Mouse (Mus musculus) cerebellum, adult (tissue): ENCODE data around the gene Hcn2.
"Not testable (repeated sequence)": the region's sequence is repeated elsewhere in the genome, so short reads cannot be mapped to it uniquely, and the experiment has no call there.

Experiments
- ATAC-seq: cut with Nextera tagmentation; 2 replicates; pipeline ENCODE4 v1.9.2; 2017; ENCODE audit warnings: mild to moderate bottlenecking, moderate library complexity, mixed read lengths; ENCODE audit not compliant: insufficient number of reproducible peaks, low FRiP score, low TSS enrichment

The Hcn2 gene

DNA sequence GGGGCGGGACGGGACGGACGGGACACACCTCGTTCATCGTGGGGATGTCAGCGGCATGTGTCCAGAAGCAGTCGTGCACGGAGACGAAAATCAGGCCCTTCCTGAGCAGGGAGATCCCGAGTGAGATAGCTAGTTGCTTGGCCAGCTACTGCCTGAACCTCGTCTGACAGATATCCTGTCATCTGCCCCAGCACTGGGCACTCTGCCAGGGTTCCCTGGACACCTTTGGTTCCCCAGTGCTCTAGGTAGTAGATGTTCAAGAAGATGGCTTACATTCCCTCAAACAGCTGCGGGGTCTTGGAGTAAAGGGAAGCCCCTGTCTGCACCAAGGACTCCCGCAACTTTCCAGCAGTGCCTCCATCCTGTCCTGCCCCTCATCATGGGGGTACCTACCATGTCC, 20.3 kb downstream of the Hcn2 start:
- no peak for ATAC-seq

DNA sequence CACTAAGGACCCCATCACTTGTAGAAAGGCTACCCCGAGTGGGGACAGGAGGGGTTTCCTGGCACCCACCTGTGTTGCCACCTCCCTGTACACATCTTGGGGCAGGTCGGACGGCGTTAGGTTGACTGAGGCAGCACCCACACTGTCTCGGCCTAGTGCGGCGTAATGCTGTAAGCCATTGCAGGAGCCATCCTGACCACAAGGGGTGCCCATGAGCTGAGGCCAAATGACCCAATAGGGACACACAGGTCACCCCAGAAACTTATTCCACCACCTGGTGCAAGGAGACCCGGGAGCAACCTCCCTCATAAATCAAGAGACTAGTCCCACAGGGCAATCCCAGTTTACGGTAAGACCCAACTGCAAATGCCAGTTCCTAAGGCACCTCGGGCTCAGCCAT, 21.8 kb downstream of the Hcn2 start:
- no peak for ATAC-seq

- ATAC-seq = no peak
These were observed 22.8 kb downstream of the Hcn2 start for GRCm38 (mm10) chr10:79739234-79739633.

DNA sequence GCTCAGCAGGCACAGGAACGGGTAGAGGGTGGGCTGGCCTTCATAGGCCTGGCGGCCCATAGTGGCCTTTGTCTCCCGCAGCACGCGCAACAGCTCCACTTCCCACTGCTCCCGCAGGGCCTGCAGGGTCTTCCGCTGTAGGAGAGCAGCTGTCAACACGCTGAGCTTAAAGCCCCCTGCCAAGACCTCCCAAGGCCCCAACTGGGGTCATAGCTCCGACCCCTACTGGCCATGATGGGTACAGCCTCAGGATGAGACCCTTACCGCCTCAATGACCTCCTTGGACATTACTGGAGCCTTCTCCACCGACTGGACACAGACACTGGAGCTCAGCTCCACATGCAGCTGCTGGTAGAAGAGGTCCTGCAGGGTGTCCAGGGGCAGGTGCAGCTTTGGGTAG, 24.4 kb downstream of the Hcn2 start:
- no peak for ATAC-seq

DNA sequence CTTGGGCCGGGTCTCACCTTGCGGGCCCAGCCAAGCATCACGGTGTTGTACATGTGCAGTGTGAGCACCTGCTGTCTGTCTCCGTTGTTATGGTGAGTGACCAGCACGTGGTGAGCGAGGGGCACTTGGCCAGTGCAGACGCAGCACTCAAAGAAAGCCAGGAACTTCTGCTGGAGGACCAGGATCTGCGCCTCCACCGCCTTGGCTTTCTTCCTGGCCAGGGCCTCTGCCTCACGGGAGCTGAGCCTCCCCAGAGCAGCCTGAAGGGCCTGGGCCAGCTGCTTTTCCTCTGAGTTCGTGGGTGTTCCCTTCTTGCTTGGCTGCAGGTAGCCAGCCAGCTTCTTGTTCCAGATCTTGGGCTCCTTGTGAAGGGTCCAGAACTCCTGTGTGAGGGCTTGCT, 26.7 kb downstream of the Hcn2 start:
- no peak for ATAC-seq

DNA sequence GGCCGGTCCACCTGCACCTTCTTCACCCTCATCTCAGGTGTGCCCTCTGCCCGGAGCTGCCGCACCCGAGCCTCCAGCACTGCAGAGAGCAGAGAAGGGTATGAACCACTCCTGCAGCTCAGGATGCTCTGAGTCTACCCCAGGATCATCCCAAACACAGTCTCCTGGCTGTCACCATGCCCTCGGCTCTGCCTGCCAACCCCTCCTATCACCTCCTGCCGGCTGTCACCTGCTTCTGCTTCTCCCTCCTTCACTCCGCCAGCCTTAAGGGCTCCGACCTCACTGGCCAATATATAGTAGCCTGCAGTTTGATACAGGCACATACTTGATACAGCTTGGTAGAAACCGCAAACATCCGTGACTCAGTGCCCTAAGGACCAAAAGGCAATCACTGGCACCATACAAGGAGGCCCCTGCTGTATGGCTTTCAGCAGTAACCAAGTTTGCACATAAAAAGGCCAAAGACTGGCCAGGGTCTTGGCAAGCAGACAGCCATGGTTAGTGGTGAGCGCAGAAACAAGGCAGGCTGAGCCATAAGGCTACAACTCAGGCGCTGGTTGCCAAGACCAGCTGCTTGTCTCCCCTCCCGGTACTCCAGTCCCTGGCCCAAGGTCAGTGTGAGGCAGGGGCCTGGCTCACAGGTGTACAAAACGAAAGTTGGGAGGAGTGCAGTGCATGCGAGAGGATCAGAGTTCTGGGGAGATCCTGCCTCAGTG, 27.4 kb downstream of the Hcn2 start:
- peak; percentile 47 for ATAC-seq

DNA sequence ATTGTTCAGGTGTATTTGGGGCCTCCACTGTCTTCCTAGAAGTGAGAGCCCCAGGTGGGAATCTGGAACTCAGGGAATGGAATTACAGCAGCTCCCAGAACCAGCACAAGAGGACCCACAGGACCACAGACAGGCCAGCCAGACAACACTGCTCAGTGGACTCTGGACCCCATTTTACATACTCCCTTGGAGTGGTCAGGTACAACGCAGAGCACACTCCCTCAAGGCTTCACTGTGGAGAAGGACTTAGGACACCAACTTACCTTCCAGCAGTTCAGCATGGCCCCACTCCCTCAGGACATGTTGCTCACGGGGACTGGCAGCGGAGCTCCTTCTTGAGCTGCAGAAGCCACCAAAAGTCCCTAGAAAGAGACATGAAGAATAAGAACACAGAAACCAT, 29.0 kb downstream of the Hcn2 start:
- no peak for ATAC-seq

GRCm38 (mm10) chr10:79745898-79746773, 29.7 kb downstream of the Hcn2 start, which contains the start of gene Polrmt:
Polrmt (minus strand) TSS chr10:79746581.
- peak; percentile 95 for ATAC-seq

DNA sequence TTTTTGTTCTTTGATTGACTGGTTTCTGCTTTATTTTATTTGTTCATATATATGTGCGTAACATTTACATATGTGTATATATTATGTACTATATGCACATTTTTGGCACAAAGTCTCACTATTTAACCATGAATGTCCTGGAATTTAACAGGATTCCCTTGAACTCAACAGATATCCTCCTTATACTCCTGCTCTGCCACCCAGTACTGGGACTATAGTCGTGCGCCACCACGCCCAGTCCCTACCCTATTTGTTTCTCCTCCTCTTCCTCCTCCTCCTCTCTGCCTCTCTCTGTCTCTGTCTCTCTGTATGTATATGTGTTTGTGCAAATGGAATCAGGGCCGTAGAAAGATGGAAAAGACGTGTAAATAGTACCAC, 30.3 kb downstream of the Hcn2 start:
- no peak for ATAC-seq

DNA sequence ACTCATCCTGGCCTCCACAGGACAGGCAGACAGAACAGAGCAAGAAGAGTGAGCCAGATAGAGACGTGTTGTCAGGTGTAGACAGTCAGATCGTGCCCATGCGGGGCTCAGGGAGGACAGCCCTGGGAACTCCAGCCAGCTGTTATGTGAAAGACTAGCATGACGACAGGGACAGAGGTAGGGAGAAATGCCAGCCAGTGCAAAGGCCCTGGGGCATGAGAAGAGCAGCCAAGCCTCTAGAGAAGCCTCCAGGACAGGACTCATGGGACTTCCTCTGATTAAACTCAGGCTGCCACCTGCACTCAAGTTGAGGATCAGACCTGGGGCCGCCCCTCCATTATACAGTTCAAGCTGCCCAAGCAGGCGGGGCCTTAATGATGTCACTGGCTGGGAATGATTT, 32.1 kb downstream of the Hcn2 start:
- no peak for ATAC-seq

- ATAC-seq = peak; percentile 41; the same call in 1 of the 2 replicates
These were observed 38.6 kb downstream of the Hcn2 start, which contains the start of gene Fgf22 for GRCm38 (mm10) chr10:79754856-79755516. Fgf22 (plus strand) TSS chr10:79755076.

DNA sequence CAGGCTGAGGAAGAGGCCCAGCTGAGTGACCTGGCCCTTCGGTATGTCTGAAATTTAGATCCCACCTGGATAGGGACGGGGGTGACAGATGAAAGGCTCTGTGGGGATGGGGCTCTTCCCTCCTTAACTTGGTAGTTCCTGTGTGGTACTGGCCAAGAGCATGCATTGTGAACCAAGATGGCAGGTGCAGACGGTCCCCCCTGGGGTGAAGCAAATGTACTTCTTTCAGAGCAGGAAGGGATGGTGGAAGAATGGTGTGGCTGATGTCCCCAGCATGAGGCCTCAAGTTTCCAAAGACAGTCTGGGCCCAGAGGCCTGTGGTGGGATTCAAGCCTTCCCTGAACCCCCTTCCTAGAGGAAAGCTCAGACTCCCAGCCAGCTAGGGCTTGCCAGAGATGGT, 39.4 kb downstream of the Hcn2 start:
- ATAC-seq = no peak

DNA sequence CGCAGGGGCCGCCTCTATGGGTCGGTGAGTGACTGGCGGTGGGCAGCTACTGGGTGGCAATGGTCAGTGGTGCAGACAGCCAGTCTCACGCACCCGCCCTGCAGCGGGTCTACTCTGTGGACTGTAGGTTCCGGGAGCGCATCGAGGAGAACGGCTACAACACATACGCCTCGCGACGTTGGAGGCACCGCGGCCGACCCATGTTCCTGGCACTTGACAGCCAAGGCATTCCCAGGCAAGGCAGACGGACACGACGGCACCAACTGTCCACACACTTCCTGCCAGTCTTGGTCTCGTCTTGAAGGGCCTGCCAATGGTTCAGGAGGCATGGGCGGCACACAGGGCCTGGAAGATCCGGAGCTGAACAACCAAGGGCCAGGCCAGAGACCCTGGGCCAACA, 40.2 kb downstream of the Hcn2 start:
- ATAC-seq = no peak

DNA sequence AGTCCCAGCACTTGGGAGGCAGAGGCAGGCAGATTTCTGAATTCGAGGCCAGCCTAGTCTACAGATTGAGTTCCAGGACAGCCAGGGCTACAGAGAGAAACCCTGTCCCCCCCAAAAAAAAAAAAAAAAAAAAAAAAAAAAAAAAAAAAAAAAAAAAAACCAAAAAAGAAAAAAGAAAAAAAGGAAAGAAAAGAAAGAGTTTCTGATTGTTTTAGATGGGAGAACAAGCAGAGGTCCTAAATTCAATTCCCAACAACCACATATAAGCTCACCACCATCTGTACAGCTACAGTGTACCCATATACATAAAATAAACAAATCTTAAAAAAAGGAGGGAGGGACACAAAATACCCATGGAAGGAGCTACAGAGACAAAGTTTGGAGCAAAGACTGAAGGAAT, 43.2 kb downstream of the Hcn2 start:
- ATAC-seq = not testable (repeated sequence)

DNA sequence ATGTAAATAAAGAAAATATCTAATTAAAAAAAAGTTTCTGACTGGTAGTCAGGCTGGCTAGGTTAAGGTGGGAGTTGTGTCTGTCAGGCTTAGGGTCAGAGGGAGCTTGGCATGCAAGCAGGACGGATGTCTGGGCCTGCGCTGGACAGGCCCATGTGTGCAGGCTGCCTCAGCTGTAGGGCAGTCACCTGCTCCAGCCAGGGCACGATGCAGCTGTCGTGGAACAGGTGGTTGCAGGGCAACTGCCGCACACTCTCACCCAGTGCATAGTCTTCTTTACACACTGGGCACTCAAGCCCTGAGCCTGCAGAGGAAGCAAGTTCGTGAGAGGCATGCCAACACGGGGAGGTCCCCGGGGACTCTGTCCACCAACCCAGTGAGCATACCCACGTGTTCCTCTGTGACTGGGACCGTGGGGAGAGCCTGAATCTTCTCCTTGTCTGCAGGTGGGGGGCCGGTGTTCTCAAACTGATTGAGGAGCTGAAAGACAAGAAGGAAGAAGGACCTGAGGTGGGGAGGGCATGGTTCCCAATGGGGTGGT, 44.2 kb downstream of the Hcn2 start:
- ATAC-seq = no peak

DNA sequence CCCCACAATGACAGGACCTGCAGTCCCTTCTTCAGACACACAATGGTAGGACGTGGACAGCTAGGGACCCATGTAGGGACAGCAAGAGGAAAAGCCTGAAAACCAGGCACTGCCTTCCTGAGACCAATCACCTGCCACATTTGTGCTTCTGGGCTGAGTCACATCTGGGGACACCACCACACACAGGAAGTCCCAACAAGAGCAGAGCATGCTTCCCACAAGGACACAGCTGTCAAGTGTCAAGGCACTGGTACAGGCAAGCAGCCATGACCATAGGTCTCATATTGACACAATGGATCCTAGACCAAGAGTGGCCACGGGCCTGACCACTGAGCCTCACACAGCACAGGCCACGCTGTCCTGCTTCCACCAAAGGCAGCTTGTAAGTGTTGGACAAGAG, 46.4 kb downstream of the Hcn2 start:
- ATAC-seq = no peak

DNA sequence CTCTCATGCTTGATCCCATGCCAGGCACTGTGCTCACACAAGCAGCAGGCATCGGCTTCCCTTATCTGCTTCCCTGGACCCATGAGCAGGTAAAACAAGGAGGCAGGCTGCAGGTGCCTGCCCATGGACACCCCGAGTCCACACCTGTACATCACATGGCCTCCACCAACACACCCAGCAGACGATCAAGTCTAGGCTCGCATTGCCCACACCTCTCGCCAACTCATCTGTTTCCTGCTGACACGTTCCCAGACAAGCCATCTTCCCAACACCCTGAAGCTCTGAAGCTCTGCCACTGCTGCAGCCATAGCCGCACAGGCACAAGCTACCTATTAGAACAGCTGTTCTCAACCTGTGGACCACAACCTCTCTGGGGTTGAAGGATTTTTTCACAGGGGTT, 47.8 kb downstream of the Hcn2 start:
- no peak for ATAC-seq

DNA sequence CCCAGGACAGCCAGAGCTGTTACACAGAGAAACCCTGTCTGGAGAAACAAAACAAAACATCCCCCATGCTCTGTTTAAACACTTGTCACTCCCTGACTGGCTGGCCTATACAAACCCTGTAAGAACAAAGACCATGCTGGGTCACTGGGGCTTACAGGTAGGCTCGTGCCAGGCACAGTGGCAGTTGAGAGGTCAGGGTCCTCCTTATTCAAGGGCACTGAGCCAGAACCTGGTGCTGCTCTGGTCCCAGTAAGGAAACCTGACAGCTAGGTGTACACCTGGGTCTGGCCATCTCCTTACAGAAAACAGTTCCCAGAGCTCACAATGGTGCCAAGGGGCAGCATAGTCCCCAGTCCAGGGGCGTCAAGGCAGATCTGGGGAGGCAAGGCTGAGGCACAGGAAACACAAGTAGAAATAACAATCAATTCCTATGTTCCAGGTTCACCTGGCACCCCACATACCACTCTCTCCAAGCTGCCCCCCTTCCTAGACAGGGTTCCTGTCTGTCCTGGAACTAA, 48.9 kb downstream of the Hcn2 start:
- no peak for ATAC-seq

GRCm38 (mm10) chr10:79766001-79766507, 49.6 kb downstream of the Hcn2 start:
- ATAC-seq = no peak

- ATAC-seq = peak; percentile 81
These were observed 50.3 kb downstream of the Hcn2 start, which contains the start of gene Rnf126 for GRCm38 (mm10) chr10:79766508-79767325. Rnf126 (minus strand) TSS chr10:79766952.
